Mouse (Mus musculus) heart, embryonic 16.5 days (tissue): ENCODE results near the gene H2afx. TPM values are rescaled to one million over a fixed set of nuclear protein-coding genes. Genes with fewer than 3 reads are reported as not detected.

Source experiments
- ATAC-seq: fragments of 200-750 bp; cut with Nextera tagmentation; replicated peaks from 2 replicates; pipeline ENCODE4 v1.8.0; 2017; ENCODE audit warnings: moderate number of reproducible peaks; ENCODE audit not compliant: insufficient read depth, low FRiP score; ENCODE audit errors: extremely low read depth
- H3K27ac ChIP-seq: fragments of 300-500 bp; sonication (generic); 2 replicates; pipeline ENCODE4 v1.5.1; 2014; ENCODE audit warnings: mild to moderate bottlenecking, low read length, control low read depth, moderate library complexity
- H3K27me3 ChIP-seq: fragments of 300-500 bp; sonication (generic); 2 replicates; pipeline ENCODE4 v1.6.1; 2014; ENCODE audit warnings: low read length, mixed read lengths; ENCODE audit not compliant: control insufficient read depth, insufficient read depth
- H3K36me3 ChIP-seq: fragments of 300-500 bp; sonication (generic); 2 replicates; pipeline ENCODE4 v1.6.1; 2014; ENCODE audit not compliant: control insufficient read depth, insufficient read depth
- H3K4me1 ChIP-seq: fragments of 300-500 bp; sonication (generic); 2 replicates; pipeline ENCODE4 v1.6.1; 2014; ENCODE audit warnings: low read length, mixed read lengths; ENCODE audit not compliant: control insufficient read depth, insufficient read depth
- H3K4me2 ChIP-seq: fragments of 300-500 bp; sonication (generic); 2 replicates; pipeline ENCODE4 v1.6.1; 2014; ENCODE audit warnings: low read depth, mild to moderate bottlenecking, control low read depth, low read length
- H3K4me3 ChIP-seq: fragments of 300-500 bp; sonication (generic); 2 replicates; pipeline ENCODE4 v1.5.1; 2014; ENCODE audit warnings: mild to moderate bottlenecking, control low read depth, low read length
- H3K9ac ChIP-seq: fragments of 300-500 bp; sonication (generic); 2 replicates; pipeline ENCODE4 v1.6.1; 2014; ENCODE audit warnings: low read length, control low read depth
- H3K9me3 ChIP-seq: fragments of 300-500 bp; sonication (generic); replicated peaks from 2 replicates; pipeline ENCODE4 v1.6.1; 2016; ENCODE audit warnings: low read length; ENCODE audit not compliant: control insufficient read depth
- WGBS: fragments of 180-500 bp; shearing (Covaris S2); extraction: QIAGEN DNeasy Blood & Tissue Kit; methylation state at CpG from one replicate; pipeline ENCODE4 v1.1.7; 2014; 5-methylcytosine and 5-hydroxymethylcytosine counted together
- polyA plus RNA-seq: library from polyadenylated mRNA; unstranded; fragments of >200 nt; fragmentation: Nextera tagmentation; extraction: Ambion mirVana; gene quantifications from 2 replicates; pipeline ENCODE4 v1.2.1, GENCODE M21; 2015

H2afx gene
- polyA plus RNA-seq, 1 experiment from 2014 or later: 186 TPM

GRCm38 (mm10) chr9:44305466-44306079 lies 28.9 kb upstream of the H2afx start, which contains the start of gene Hinfp:
Gene Hinfp, minus strand, starts transcription at chr9:44305671.
- peaks cover 11% of the 10 kb centered on the region for H3K4me1 ChIP-seq
- H3K27me3 ChIP-seq: no peaks in the 10 kb centered on the region
- ATAC-seq: peak; percentile 99
- peak within 1 kb of the TSS; percentile 81 for H3K27ac ChIP-seq
- under 1% methylated on average over 54 of the region's 54 CpGs for WGBS
- peak within 1 kb of the TSS; percentile 97 for H3K9ac ChIP-seq
- peak within 1 kb of the TSS; percentile 94 for H3K4me3 ChIP-seq
- no peaks in the 10 kb centered on the region; the same call in 1 of the 2 replicates for H3K9me3 ChIP-seq
- H3K4me2 ChIP-seq: peak within 1 kb of the TSS; percentile 92
- H3K36me3 ChIP-seq: peaks cover 10% of the 10 kb centered on the region

- Histone ChIP-seq H3K27me3 (no peaks in the 10 kb centered on the region), H3K9me3 (no peaks in the 10 kb centered on the region; the same call in 1 of the 2 replicates), H3K4me1 (peaks cover 13% of the 10 kb centered on the region), H3K4me2 (no peak overlapping the region), H3K9ac (no peak overlapping the region), H3K27ac (no peak overlapping the region), H3K4me3 (no peak overlapping the region), H3K36me3 (peaks cover 10% of the 10 kb centered on the region)
- 90% methylated on average over 6 of the region's 6 CpGs for WGBS
- ATAC-seq: no peak
Measured at GRCm38 (mm10) chr9:44306532-44306931, 28.0 kb upstream of the H2afx start.

- Histone ChIP-seq H3K9me3 (no peaks in the 10 kb centered on the region; the same call in 1 of the 2 replicates), H3K4me2 (no peak overlapping the region), H3K27ac (no peak overlapping the region), H3K27me3 (no peaks in the 10 kb centered on the region), H3K4me3 (no peak overlapping the region), H3K4me1 (peaks cover 13% of the 10 kb centered on the region), H3K9ac (no peak overlapping the region), H3K36me3 (0 out of 2 replicates have a peak, but pooled peaks cover 4% of the 10 kb centered on the region)
- ATAC-seq: no peak
- 77% methylated on average over 2 of the region's 2 CpGs for WGBS
Measured at GRCm38 (mm10) chr9:44307248-44307647, 27.2 kb upstream of the H2afx start.

- Histone ChIP-seq H3K9me3 (no peaks in the 10 kb centered on the region; the same call in 1 of the 2 replicates), H3K9ac (no peak overlapping the region), H3K4me1 (peaks cover 4% of the 10 kb centered on the region), H3K27ac (no peak overlapping the region), H3K4me2 (no peak overlapping the region), H3K36me3 (peaks cover 14% of the 10 kb centered on the region), H3K27me3 (no peaks in the 10 kb centered on the region), H3K4me3 (no peak overlapping the region)
- no peak for ATAC-seq
- 66% methylated on average over 3 of the region's 3 CpGs for WGBS
Measured at GRCm38 (mm10) chr9:44309756-44310155, 24.7 kb upstream of the H2afx start.

- no peaks in the 10 kb centered on the region; the same call in 1 of the 2 replicates for H3K9me3 ChIP-seq
- WGBS: 46% methylated on average over 10 of the region's 10 CpGs
- peak overlapping the region; percentile 50 for H3K27ac ChIP-seq
- peaks cover 2% of the 10 kb centered on the region; the same call in 1 of the 2 replicates for H3K4me1 ChIP-seq
- no peak overlapping the region for H3K9ac ChIP-seq
- H3K36me3 ChIP-seq: peaks cover 17% of the 10 kb centered on the region
- H3K27me3 ChIP-seq: no peaks in the 10 kb centered on the region
- H3K4me2 ChIP-seq: peak overlapping the region; percentile 11; the same call in 1 of the 2 replicates
- ATAC-seq: no peak
- no peak overlapping the region for H3K4me3 ChIP-seq
Measured at GRCm38 (mm10) chr9:44310750-44311135, 23.8 kb upstream of the H2afx start.

- 30% methylated on average over 27 of the region's 27 CpGs for WGBS
- Histone ChIP-seq H3K9ac (peak overlapping the region; percentile 35), H3K27me3 (no peaks in the 10 kb centered on the region), H3K27ac (peak overlapping the region; percentile 50), H3K4me1 (peaks cover 2% of the 10 kb centered on the region; the same call in 1 of the 2 replicates), H3K9me3 (no peaks in the 10 kb centered on the region; the same call in 1 of the 2 replicates), H3K36me3 (peaks cover 20% of the 10 kb centered on the region), H3K4me2 (peak overlapping the region; percentile 11; the same call in 1 of the 2 replicates), H3K4me3 (no peak overlapping the region)
- peak; percentile 64; the same call in 1 of the 2 replicates for ATAC-seq
Measured at GRCm38 (mm10) chr9:44311136-44312134, 23.1 kb upstream of the H2afx start.

- Histone ChIP-seq H3K4me2 (no peak overlapping the region), H3K36me3 (peaks cover 22% of the 10 kb centered on the region), H3K9ac (no peak overlapping the region), H3K9me3 (no peaks in the 10 kb centered on the region), H3K27me3 (no peaks in the 10 kb centered on the region), H3K4me1 (peaks cover 12% of the 10 kb centered on the region), H3K4me3 (no peak overlapping the region), H3K27ac (no peak overlapping the region)
- WGBS: 75% methylated on average over 19 of the region's 19 CpGs
- ATAC-seq: no peak
Measured at GRCm38 (mm10) chr9:44313476-44314256, 20.8 kb upstream of the H2afx start.

- no peak for ATAC-seq
- H3K27me3 ChIP-seq: no peaks in the 10 kb centered on the region
Measured at GRCm38 (mm10) chr9:44314257-44314547, 20.3 kb upstream of the H2afx start.

More at GRCm38 (mm10) chr9:44314257-44314547, 20.3 kb upstream of the H2afx start:
- Histone ChIP-seq H3K9ac (no peak overlapping the region), H3K4me3 (no peak overlapping the region), H3K4me1 (peaks cover 17% of the 10 kb centered on the region), H3K36me3 (peaks cover 22% of the 10 kb centered on the region), H3K4me2 (no peak overlapping the region), H3K27ac (no peak overlapping the region), H3K9me3 (no peaks in the 10 kb centered on the region)
- WGBS: 80% methylated on average over 4 of the region's 4 CpGs
